Comparison of ENCODE assay signal across 34 mouse cellular contexts in genomic region chr7:27687043-27687442, GRCm38 (mm10). TPM values are rescaled to one million over a fixed set of nuclear protein-coding genes. Genes with fewer than 3 reads are reported as not detected.
"Had no signal": no experiment of that assay in that cellular context is flagged by ENCODE, and none has a peak within 500 bp of the region (broad histone marks: within the 10 kb centered on the region; RNA-seq: fewer than 3 reads in every experiment).

No protein-coding gene starts in this region.

- H3K4me2 ChIP-seq: limb, embryonic 12.5 days; limb, embryonic 13.5 days; limb, embryonic 15.5 days; liver, embryonic 11.5 days; liver, embryonic 12.5 days; liver, embryonic 13.5 days; liver, embryonic 15.5 days; lung, embryonic 14.5 days; lung, embryonic 15.5 days; midbrain, embryonic 11.5 days; midbrain, embryonic 12.5 days; midbrain, embryonic 15.5 days; neural tube, embryonic 12.5 days had no signal

- H3K9ac ChIP-seq: limb, embryonic 12.5 days; limb, embryonic 13.5 days; limb, embryonic 15.5 days; liver, embryonic 12.5 days; liver, embryonic 13.5 days; liver, embryonic 14.5 days; liver, embryonic 15.5 days; liver, postnatal 0 days; lung, embryonic 14.5 days; lung, embryonic 15.5 days; midbrain, embryonic 12.5 days; midbrain, embryonic 13.5 days; midbrain, embryonic 15.5 days; neural tube, embryonic 12.5 days had no signal

- H3K27ac ChIP-seq: limb, embryonic 10.5 days; limb, embryonic 12.5 days; limb, embryonic 13.5 days; limb, embryonic 15.5 days; liver, embryonic 12.5 days; liver, embryonic 13.5 days; liver, embryonic 14.5 days; liver, embryonic 15.5 days; lung, embryonic 15.5 days; macrophage; midbrain, embryonic 10.5 days; midbrain, embryonic 12.5 days; midbrain, embryonic 13.5 days; midbrain, embryonic 15.5 days; neural tube, embryonic 12.5 days had no signal

- H3K4me3 ChIP-seq: limb, embryonic 10.5 days; limb, embryonic 12.5 days; limb, embryonic 13.5 days; limb, embryonic 15.5 days; liver, embryonic 12.5 days; liver, embryonic 13.5 days; liver, embryonic 15.5 days; lung, embryonic 15.5 days; megakaryocyte, embryonic 14.5 days; midbrain, embryonic 10.5 days; midbrain, embryonic 12.5 days; midbrain, embryonic 13.5 days; midbrain, embryonic 15.5 days; myocyte; neural tube, embryonic 12.5 days had no signal

- DNase-seq: left cerebral cortex, postnatal 4 days; liver; liver, embryonic 13.5 days; liver, postnatal 0 days; lung, adult 18-20 months; lung, adult 2 months; lung, embryonic 14.5 days; lung, postnatal 10 days; lung, postnatal 14 days; lung, postnatal 36 days; lung, postnatal 4 days; midbrain, embryonic 14.5 days had no signal

- H3K27me3 ChIP-seq: limb, embryonic 12.5 days; limb, embryonic 13.5 days; limb, embryonic 15.5 days; lung, embryonic 15.5 days; megakaryocyte, embryonic 14.5 days; midbrain, embryonic 12.5 days; midbrain, embryonic 13.5 days; midbrain, embryonic 15.5 days; neural tube, embryonic 12.5 days had no signal

- ATAC-seq: liver, embryonic 12.5 days; liver, postnatal 0 days; lung, postnatal 0 days; midbrain, embryonic 13.5 days; midbrain, embryonic 15.5 days; midbrain, embryonic 16.5 days had no signal

- H3K36me3 ChIP-seq: limb, embryonic 10.5 days; limb, embryonic 12.5 days; limb, embryonic 13.5 days; limb, embryonic 15.5 days; liver, embryonic 12.5 days; liver, embryonic 13.5 days; liver, embryonic 15.5 days; lung, embryonic 15.5 days; midbrain, embryonic 10.5 days; midbrain, embryonic 12.5 days; midbrain, embryonic 13.5 days; midbrain, embryonic 15.5 days; neural tube, embryonic 12.5 days had no signal

- H3K9me3 ChIP-seq: limb, embryonic 10.5 days; limb, embryonic 12.5 days; limb, embryonic 13.5 days; limb, embryonic 15.5 days; liver, embryonic 12.5 days; liver, embryonic 13.5 days; liver, embryonic 15.5 days; lung, embryonic 15.5 days; megakaryocyte, embryonic 14.5 days; midbrain, embryonic 10.5 days; midbrain, embryonic 12.5 days; midbrain, embryonic 13.5 days; midbrain, embryonic 15.5 days; neural tube, embryonic 12.5 days had no signal

RNA-seq across cellular contexts. Expression of gene Ttc9b, which starts 33.3 kb away (rescaled TPM):
- polyA plus RNA-seq: liver, adult 2 months; liver, embryonic 11.5 days; liver, embryonic 12.5 days; liver, embryonic 14.5 days; liver, embryonic 16.5 days; liver, postnatal 0 days; lung, adult 2 months; lung, postnatal 0 days; macrophage had no signal
